Mouse (Mus musculus) v-Abl transformed pro-B cells (cell line): Measurements from ENCODE around the gene Denr.

Experiments
- in situ Hi-C, 2 experiments: fragments of 400-800 bp; cut with MboI; formaldehyde crosslinking; loops; one replicate each; pipeline ENCODE4 v1.15.1; 2025; ENCODE audit not compliant: unreplicated experiment in 2 of 2

Denr gene

GRCm38 (mm10) chr5:123964208-123964607 is 57.2 kb downstream of the Denr start:
- in situ Hi-C loops: loop anchor here in 1 of 2 experiments (25.0 kb wide), 1 partner anchor 123 kb away; the partner anchor contains the start of gene Abcb9

GRCm38 (mm10) chr5:123966759-123967158 is 59.8 kb downstream of the Denr start:
- in situ Hi-C loops: loop anchor here in 1 of 2 experiments (25.0 kb wide), 1 partner anchor 121 kb away; the partner anchor contains the start of gene Abcb9

- in situ Hi-C loops: loop anchor here in 1 of 2 experiments (25.0 kb wide), 1 partner anchor 119 kb away; the partner anchor contains the start of gene Abcb9
Measured at GRCm38 (mm10) chr5:123968468-123968867, 61.5 kb downstream of the Denr start.

- in situ Hi-C loops: loop anchor here in 1 of 2 experiments (25.0 kb wide), 1 partner anchor 118 kb away; the partner anchor contains the start of gene Abcb9
Measured at GRCm38 (mm10) chr5:123969216-123969615, 62.2 kb downstream of the Denr start.

- in situ Hi-C loops: loop anchor here in 1 of 2 experiments (25.0 kb wide), 1 partner anchor 117 kb away; the partner anchor contains the start of gene Abcb9
Measured at GRCm38 (mm10) chr5:123970576-123970975, 63.6 kb downstream of the Denr start.

- in situ Hi-C loops: loop anchor here in 1 of 2 experiments (25.0 kb wide), 1 partner anchor 115 kb away; the partner anchor contains the start of gene Abcb9
Measured at GRCm38 (mm10) chr5:123972453-123972852, 65.5 kb downstream of the Denr start.

- in situ Hi-C loops: loop anchor here in 1 of 2 experiments (25.0 kb wide), 1 partner anchor 114 kb away; the partner anchor contains the start of gene Abcb9
Measured at GRCm38 (mm10) chr5:123973299-123974178, 66.6 kb downstream of the Denr start, which contains the start of gene Hip1r. Hip1r (plus strand) TSS chr5:123973628.

- in situ Hi-C loops: loop anchor here in 1 of 2 experiments (25.0 kb wide), 1 partner anchor 113 kb away; the partner anchor contains the start of gene Abcb9
Measured at GRCm38 (mm10) chr5:123974179-123974485, 67.2 kb downstream of the Denr start.

- in situ Hi-C loops: loop anchor here in 1 of 2 experiments (25.0 kb wide), 1 partner anchor 113 kb away; the partner anchor contains the start of gene Abcb9
Measured at GRCm38 (mm10) chr5:123974616-123975111, 67.7 kb downstream of the Denr start.

- in situ Hi-C loops: no loop called here
Measured at GRCm38 (mm10) chr5:123975668-123976180, 68.7 kb downstream of the Denr start.

GRCm38 (mm10) chr5:123977231-123977630 is 70.3 kb downstream of the Denr start:
- in situ Hi-C loops: no loop called here

- in situ Hi-C loops: no loop called here
Measured at GRCm38 (mm10) chr5:123978131-123978530, 71.2 kb downstream of the Denr start.
